Mouse (Mus musculus) CD4-positive naive resting alpha-beta T cell, adult 76 days (primary cell): Measurements from ENCODE around the gene Vmn2r92. TPM values are rescaled to one million over a fixed set of nuclear protein-coding genes. Genes with fewer than 3 reads are reported as not detected.

Experiments used
- total RNA-seq: library from RNA; stranded (reverse); gene quantifications from one replicate; pipeline ENCODE4 v1.2.4, GENCODE M21; 2023

Vmn2r92 gene
- total RNA-seq: not detected

DNA sequence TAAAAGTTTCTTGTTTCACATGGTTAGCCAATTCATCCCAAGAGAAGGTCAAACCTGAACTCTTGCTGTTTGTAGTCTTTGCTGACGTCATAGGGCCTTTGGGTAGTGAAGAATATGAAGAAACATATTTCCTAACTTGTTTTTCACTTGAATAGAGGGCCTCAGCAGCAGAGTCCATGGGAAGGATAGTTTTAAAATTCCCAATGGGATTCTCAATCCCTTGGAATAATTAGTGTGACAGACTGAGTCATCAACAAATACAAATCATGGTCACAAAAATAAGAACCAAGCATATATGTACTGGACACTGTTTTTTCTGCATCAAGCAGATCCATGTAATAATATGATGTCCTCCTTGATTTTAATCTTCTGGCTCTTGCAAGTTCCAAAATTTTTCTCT is at the start of gene Vmn2r92:
Gene Vmn2r92, plus strand, starts transcription at position 301 of the 400 bp plus-strand sequence.

Other genes starting within 250 kb of the Vmn2r92 start
- gene Fpr-rs4, start 130.2 kb upstream of the Vmn2r92 start, total RNA-seq: not detected
- not detected for gene Vmn2r124, start 102.5 kb upstream of the Vmn2r92 start, total RNA-seq
- gene Vmn2r91, start 66.9 kb upstream of the Vmn2r92 start, total RNA-seq: not detected
- not detected for gene Vmn2r94, start 125.9 kb downstream of the Vmn2r92 start, total RNA-seq
- not detected for gene Vmn2r93, start 146.2 kb downstream of the Vmn2r92 start, total RNA-seq